Mouse (Mus musculus) E14TG2a.4 (cell line): ENCODE measurements around the gene Dbt.

Experiments
- CTCF ChIP-seq: conservative IDR thresholded peaks from 2 replicates; pipeline ENCODE4 v1.5.1; 2014; ENCODE audit warnings: low read length
- NANOG ChIP-seq: IDR thresholded peaks from 2 replicates; pipeline ENCODE4 v1.6.1; 2014; ENCODE audit warnings: borderline replicate concordance, low read length, mixed read lengths

DNA sequence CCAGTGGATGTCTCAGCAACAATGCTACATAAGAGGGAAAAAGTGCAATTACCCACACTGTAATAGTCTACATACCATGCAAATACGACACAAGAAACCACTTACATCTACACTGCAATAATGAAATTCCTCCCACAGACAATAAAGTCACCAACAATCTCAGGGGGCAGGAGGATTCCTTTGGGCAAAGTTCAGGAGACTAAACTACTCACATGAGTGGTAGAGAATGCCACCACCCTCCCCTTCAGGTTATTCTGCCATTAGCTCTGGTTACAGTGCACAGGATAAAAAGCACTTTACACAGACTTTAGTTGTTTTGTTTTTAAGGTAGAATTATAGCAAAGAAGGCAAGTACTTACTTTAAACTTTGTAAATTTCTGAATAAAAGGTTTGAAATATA is 17.2 kb upstream of the Dbt start:
- TF ChIP-seq CTCF (no peak), NANOG (no peak)
